Mouse (Mus musculus) MEL (cell line): ENCODE data around the gene Ap2b1. TPM values are rescaled to one million over a fixed set of nuclear protein-coding genes. Genes with fewer than 3 reads are reported as not detected.

Source experiments
- DNase-seq: peaks from one replicate; pipeline ENCODE4 v3.0.0; 2011; ENCODE audit warnings: low read depth, low spot score
- H3K27ac ChIP-seq: 2 replicates; pipeline ENCODE4 v1.5.1; 2012; ENCODE audit warnings: low read depth, mild to moderate bottlenecking, control low read depth, low read length, moderate library complexity; ENCODE audit not compliant: control insufficient read depth
- H3K27me3 ChIP-seq, 2 experiments: fragments of 150-350 bp in 1 of 2; sonication (generic) in 1 of 2; 2 replicates each; pipeline ENCODE4 v1.6.1; 2012; ENCODE audit warnings: low read length in 2 of 2, mild to moderate bottlenecking in 2 of 2, improper control_type of control experiment in 1 of 2, moderate library complexity in 1 of 2; ENCODE audit not compliant: insufficient read depth in 2 of 2, control insufficient read depth in 1 of 2
- H3K36me3 ChIP-seq, 2 experiments: 2 replicates each; pipeline ENCODE4 v1.6.1; 2012 to 2014; ENCODE audit warnings: low read length in 2 of 2, improper control_type of control experiment in 1 of 2, inconsistent platforms in 1 of 2, mild to moderate bottlenecking in 1 of 2; ENCODE audit not compliant: insufficient read depth in 2 of 2, control insufficient read depth in 1 of 2
- H3K4me1 ChIP-seq, 2 experiments: fragments of 150-350 bp in 1 of 2; sonication (generic) in 1 of 2; 2 replicates each; pipeline ENCODE4 v1.6.1; 2012; ENCODE audit warnings: low read length in 2 of 2, improper control_type of control experiment in 1 of 2, mild to moderate bottlenecking in 1 of 2; ENCODE audit not compliant: insufficient read depth in 2 of 2, control insufficient read depth in 1 of 2
- H3K4me3 ChIP-seq, 2 experiments: fragments of 150-350 bp in 1 of 2; sonication (generic) in 1 of 2; 2 replicates each; pipeline ENCODE4 v1.5.1; 2012; ENCODE audit warnings: low read depth in 2 of 2, low read length in 2 of 2, mild to moderate bottlenecking in 2 of 2, moderate library complexity in 2 of 2, control low read depth in 1 of 2, improper control_type of control experiment in 1 of 2; ENCODE audit not compliant: control insufficient read depth in 1 of 2, insufficient read depth in 1 of 2
- H3K79me2 ChIP-seq: 2 replicates; pipeline ENCODE4 v1.6.1; 2012; ENCODE audit warnings: mild to moderate bottlenecking, low read length, moderate library complexity; ENCODE audit not compliant: control insufficient read depth, poor library complexity, insufficient read depth
- H3K9ac ChIP-seq: 2 replicates; pipeline ENCODE4 v1.6.1; 2012; ENCODE audit warnings: low read depth, mild to moderate bottlenecking, control low read depth, low read length, moderate library complexity; ENCODE audit not compliant: control insufficient read depth, poor library complexity, severe bottlenecking
- H3K9me3 ChIP-seq: fragments of 150-350 bp; sonication (generic); replicated peaks from 2 replicates; pipeline ENCODE4 v1.6.1; 2012; ENCODE audit warnings: mild to moderate bottlenecking, low read length, improper control_type of control experiment, moderate library complexity; ENCODE audit not compliant: insufficient read depth
- CHD2 ChIP-seq: IDR thresholded peaks from 2 replicates; pipeline ENCODE4 v1.6.1; 2011; ENCODE audit warnings: low read length, improper control_type of control experiment
- CTCF ChIP-seq, 3 experiments: IDR thresholded peaks in 2 of 3; conservative IDR thresholded peaks in 1 of 3; 2 replicates each; pipeline ENCODE4 v1.5.1; 2011 to 2012; ENCODE audit warnings: low read length in 3 of 3, low read depth in 2 of 3, mild to moderate bottlenecking in 2 of 3, improper control_type of control experiment in 1 of 3, inconsistent platforms in 1 of 3, mixed read lengths in 1 of 3, moderate library complexity in 1 of 3; ENCODE audit not compliant: control insufficient read depth in 1 of 3, insufficient read depth in 1 of 3, poor library complexity in 1 of 3, severe bottlenecking in 1 of 3
- E2F4 ChIP-seq: IDR thresholded peaks from 2 replicates; pipeline ENCODE4 v1.6.1; 2011; ENCODE audit warnings: low read depth, low read length, improper control_type of control experiment, borderline replicate concordance
- JUND ChIP-seq: IDR thresholded peaks from 2 replicates; pipeline ENCODE4 v1.6.1; 2011; ENCODE audit warnings: low read depth, mild to moderate bottlenecking, improper control_type of control experiment, low read length
- MAFK ChIP-seq: IDR thresholded peaks from 2 replicates; pipeline ENCODE4 v1.6.1; 2011; ENCODE audit warnings: low read depth, mild to moderate bottlenecking, low read length, improper control_type of control experiment, borderline replicate concordance
- MAX ChIP-seq: IDR thresholded peaks from 2 replicates; pipeline ENCODE4 v1.6.1; 2011; ENCODE audit warnings: low read length, improper control_type of control experiment
- MAZ ChIP-seq: IDR thresholded peaks from 2 replicates; pipeline ENCODE4 v1.6.1; 2012; ENCODE audit warnings: low read depth, mild to moderate bottlenecking, inconsistent platforms, low read length, improper control_type of control experiment
- MYB ChIP-seq: IDR thresholded peaks from 2 replicates; pipeline ENCODE4 v1.6.1; 2011; ENCODE audit warnings: mild to moderate bottlenecking, low read depth, low read length, improper control_type of control experiment
- POLR2A ChIP-seq, 2 experiments: IDR thresholded peaks; 2 replicates each; pipeline ENCODE4 v1.6.1; 2011 to 2012; ENCODE audit warnings: low read length in 2 of 2, mild to moderate bottlenecking in 2 of 2, control low read depth in 1 of 2, improper control_type of control experiment in 1 of 2, low read depth in 1 of 2, moderate library complexity in 1 of 2; ENCODE audit not compliant: control insufficient read depth in 1 of 2, insufficient read depth in 1 of 2, poor library complexity in 1 of 2
- POLR2AphosphoS2 ChIP-seq: IDR thresholded peaks from 2 replicates; pipeline ENCODE4 v1.6.1; 2011; ENCODE audit warnings: low read length, improper control_type of control experiment
- RAD21 ChIP-seq: IDR thresholded peaks from 2 replicates; pipeline ENCODE4 v1.6.1; 2011; ENCODE audit warnings: mild to moderate bottlenecking, low read depth, low read length, improper control_type of control experiment
- TAL1 ChIP-seq: IDR thresholded peaks from 2 replicates; pipeline ENCODE4 v1.6.1; 2012; ENCODE audit warnings: mild to moderate bottlenecking, inconsistent platforms, low read length, moderate library complexity, mixed read lengths
- USF1 ChIP-seq: IDR thresholded peaks from 2 replicates; pipeline ENCODE4 v1.6.1; 2014; ENCODE audit warnings: low read depth, mild to moderate bottlenecking, inconsistent platforms, low read length, improper control_type of control experiment, moderate library complexity
- ZC3H11A ChIP-seq: IDR thresholded peaks from 2 replicates; pipeline ENCODE4 v1.6.1; 2012; ENCODE audit warnings: low read depth, mild to moderate bottlenecking, inconsistent platforms, low read length, improper control_type of control experiment
- ZKSCAN1 ChIP-seq: IDR thresholded peaks from 2 replicates; pipeline ENCODE4 v1.6.1; 2012; ENCODE audit warnings: low read depth, mild to moderate bottlenecking, inconsistent platforms, low read length, improper control_type of control experiment, moderate library complexity
- ZNF384 ChIP-seq: IDR thresholded peaks from 2 replicates; pipeline ENCODE4 v1.6.1; 2012; ENCODE audit warnings: low read depth, mild to moderate bottlenecking, inconsistent platforms, low read length, improper control_type of control experiment
- polyA plus RNA-seq, 2 experiments: library from polyadenylated mRNA; stranded (reverse) in 1 of 2; unstranded in 1 of 2; fragments of >175 nt in 1 of 2; fragments of >200 nt in 1 of 2; gene quantifications; 2 replicates each; pipeline versions ENCODE4 v1.2.1 to v1.2.4; 2012; ENCODE audit warnings: low replicate concordance in 2 of 2, low read depth in 1 of 2; ENCODE audit not compliant: insufficient read length in 2 of 2, insufficient read depth in 1 of 2, missing spikeins in 1 of 2
- total RNA-seq: library from RNA; depleted of rRNA; stranded (reverse); fragments of 300-350 nt; gene quantifications from 2 replicates; pipeline ENCODE4 v1.2.3, GENCODE M21; 2012

Ap2b1 gene
- total and polyA plus RNA-seq, 3 experiments: 60.6 to 165 (median 68.9) TPM

DNA sequence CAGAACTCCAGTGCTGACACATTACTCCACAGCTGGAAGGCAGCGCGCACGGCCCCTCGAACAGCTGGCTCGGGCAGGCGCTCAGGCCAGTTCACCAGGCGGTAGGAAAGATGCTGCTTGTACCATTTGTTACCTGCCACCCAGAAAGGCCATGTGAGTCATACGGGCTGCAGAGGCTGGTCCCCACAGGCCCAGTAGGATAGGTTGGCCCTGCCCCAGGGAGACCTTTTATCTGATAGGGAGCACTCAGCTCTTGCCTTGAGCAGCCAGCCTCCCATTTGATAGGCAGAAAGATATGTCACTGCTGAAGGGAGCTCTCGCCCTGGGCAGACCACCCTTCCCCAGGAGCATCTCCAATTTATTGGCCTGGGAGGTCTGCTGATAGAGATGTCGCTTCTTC, 148.8 kb downstream of the Ap2b1 start:
- Histone ChIP-seq H3K27ac (no peak overlapping the region), H3K27me3 (peaks cover 0 to 11% of the 10 kb centered on the region in 2 experiments; a peak in 2 of 4 replicates), H3K9ac (no peak overlapping the region), H3K4me1 (no peaks in the 10 kb centered on the region), H3K36me3 (no peaks in the 10 kb centered on the region), H3K79me2 (no peaks in the 10 kb centered on the region), H3K4me3 (no peak overlapping the region), H3K9me3 (no peaks in the 10 kb centered on the region)
- no peak for DNase-seq
- no peak for TF ChIP-seq E2F4
- no peak for TF ChIP-seq ZKSCAN1
- TF ChIP-seq POLR2A (IDR thresholded peaks at IDR 0.05; ENCODE audit: control insufficient read depth in 1 of 2, insufficient read depth in 1 of 2, low read depth in 1 of 2, low read length in 2 of 2, poor library complexity in 1 of 2): no peak
- no peak for TF ChIP-seq MYB
- TF ChIP-seq ZC3H11A: no peak
- TF ChIP-seq JUND: no peak
- no peak for TF ChIP-seq TAL1
- TF ChIP-seq RAD21: no peak

- no peaks in the 10 kb centered on the region for H3K4me1 ChIP-seq
- H3K9ac ChIP-seq: no peak overlapping the region
- H3K27ac ChIP-seq: no peak overlapping the region
- H3K36me3 ChIP-seq: no peaks in the 10 kb centered on the region
- DNase-seq: no peak
- H3K4me3 ChIP-seq: no peak overlapping the region
- peaks cover 0 to 15% of the 10 kb centered on the region in 2 experiments; a peak in 3 of 4 replicates for H3K27me3 ChIP-seq
- H3K9me3 ChIP-seq: no peaks in the 10 kb centered on the region
- no peaks in the 10 kb centered on the region for H3K79me2 ChIP-seq
- TF ChIP-seq JUND: no peak
- no peak for TF ChIP-seq MAX
- TF ChIP-seq POLR2AphosphoS2: no peak
- TF ChIP-seq USF1: no peak
- TF ChIP-seq MYB: no peak
- no peak for TF ChIP-seq ZNF384
- TF ChIP-seq CHD2: no peak
- TF ChIP-seq ZC3H11A: no peak
- no peak for TF ChIP-seq CTCF (IDR thresholded peaks at IDR 0.05 in 2 of 3, conservative IDR thresholded peaks at IDR 0.05 in 1 of 3; ENCODE audit: control insufficient read depth in 1 of 3, insufficient read depth in 1 of 3, low read depth in 2 of 3, low read length in 3 of 3, poor library complexity in 1 of 3, severe bottlenecking in 1 of 3)
- no peak for TF ChIP-seq MAFK
- no peak for TF ChIP-seq MAZ
Measured at GRCm38 (mm10) chr11:83448021-83448926, 149.4 kb downstream of the Ap2b1 start.
